Mouse (Mus musculus) liver, adult 2 months (tissue): ENCODE measurements around the gene Arhgef1. TPM values are rescaled to one million over a fixed set of nuclear protein-coding genes. Genes with fewer than 3 reads are reported as not detected.

ENCODE experiments used
- DNase-seq: peaks from one replicate; pipeline ENCODE4 v3.0.0-alpha.2; 2011; ENCODE audit warnings: low read depth, low spot score; ENCODE audit errors: extremely low read depth
- H3K27ac ChIP-seq: fragments of 200-500 bp; replicated peaks from 2 replicates; pipeline ENCODE4 v1.5.1; 2012; ENCODE audit warnings: low read depth, mild to moderate bottlenecking, control low read depth, inconsistent platforms, low read length; ENCODE audit not compliant: insufficient read depth
- H3K27me3 ChIP-seq: fragments of 200-500 bp; 2 replicates; pipeline ENCODE4 v1.6.1; 2012; ENCODE audit warnings: mild to moderate bottlenecking, moderate library complexity, low read length, inconsistent platforms; ENCODE audit not compliant: control insufficient read depth, insufficient read depth
- H3K36me3 ChIP-seq: fragments of 200-500 bp; 2 replicates; pipeline ENCODE4 v1.6.1; 2012; ENCODE audit warnings: low read length, inconsistent platforms; ENCODE audit not compliant: control insufficient read depth, insufficient read depth
- H3K4me1 ChIP-seq: fragments of 200-500 bp; 2 replicates; pipeline ENCODE4 v1.6.1; 2011; ENCODE audit warnings: low read length; ENCODE audit not compliant: control insufficient read depth, insufficient read depth
- H3K4me3 ChIP-seq: fragments of 200-500 bp; 2 replicates; pipeline ENCODE4 v1.5.1; 2011; ENCODE audit warnings: low read depth, mild to moderate bottlenecking, control low read depth, low read length, moderate library complexity; ENCODE audit not compliant: insufficient read depth
- H3K79me2 ChIP-seq: fragments of 200-500 bp; 2 replicates; pipeline ENCODE4 v1.6.1; 2012; ENCODE audit warnings: inconsistent platforms, mild to moderate bottlenecking, low read length, moderate library complexity; ENCODE audit not compliant: control insufficient read depth, insufficient read depth
- H3K9ac ChIP-seq: fragments of 200-500 bp; 2 replicates; pipeline ENCODE4 v1.6.1; 2012; ENCODE audit warnings: low read depth, mild to moderate bottlenecking, control low read depth, inconsistent platforms, low read length
- CTCF ChIP-seq: fragments of 200-500 bp; IDR thresholded peaks from 2 replicates; pipeline ENCODE4 v1.5.1; 2011; ENCODE audit warnings: low read depth, low read length, control low read depth
- POLR2A ChIP-seq: fragments of 200-500 bp; IDR thresholded peaks from 2 replicates; pipeline ENCODE4 v1.6.1; 2011; ENCODE audit warnings: low read length, control low read depth; ENCODE audit not compliant: insufficient read depth; ENCODE audit errors: extremely low read depth
- WGBS: fragments of 180-500 bp; shearing (Covaris S2); methylation state at CpG from one replicate; pipeline ENCODE4 v1.1.7; 2018; 5-methylcytosine and 5-hydroxymethylcytosine counted together
- polyA plus RNA-seq: library from polyadenylated mRNA; depleted of rRNA; stranded (reverse); fragments of >200 nt; gene quantifications from 2 replicates; pipeline ENCODE4 v1.2.3, GENCODE M21; 2012; rRNA removed
- total RNA-seq: library from RNA; depleted of rRNA; stranded (reverse); fragments of >200 nt; gene quantifications from 2 replicates; pipeline ENCODE4 v1.2.3, GENCODE M21; 2014; rRNA removed

Gene Arhgef1
- total and polyA plus RNA-seq, 2 experiments = 8.5 to 62.9 TPM

DNA sequence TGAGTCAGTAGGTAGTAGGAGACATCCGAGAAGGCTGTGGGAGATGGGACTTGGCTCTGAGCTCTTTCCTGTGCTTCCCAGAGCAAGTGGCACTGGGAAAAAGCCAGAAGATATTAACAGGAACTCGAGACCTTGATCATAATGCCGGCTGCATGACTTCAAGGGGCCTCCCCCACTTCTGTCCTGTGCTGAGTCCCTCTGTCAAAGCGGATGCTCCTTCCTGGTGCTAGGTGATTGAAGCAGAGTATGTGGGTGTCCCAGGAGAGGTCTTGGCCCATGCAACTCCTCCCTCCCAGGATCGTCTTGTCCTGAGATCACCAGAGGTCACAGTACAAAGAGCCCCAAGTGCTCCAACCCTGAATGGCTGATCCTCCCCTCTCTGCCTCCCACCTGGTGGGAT is 71.2 kb downstream of the Arhgef1 start:
- Histone ChIP-seq H3K27me3 (no peaks in the 10 kb centered on the region), H3K4me1 (peaks cover 4% of the 10 kb centered on the region; the same call in 1 of the 2 replicates), H3K79me2 (no peaks in the 10 kb centered on the region), H3K4me3 (no peak overlapping the region), H3K36me3 (peaks cover 2% of the 10 kb centered on the region; the same call in 1 of the 2 replicates), H3K9ac (no peak overlapping the region), H3K27ac (no peak overlapping the region)
- 87% methylated on average over 5 of the region's 5 CpGs for WGBS
- DNase-seq = no peak
- TF ChIP-seq POLR2A = no peak
- no peak for TF ChIP-seq CTCF

DNA sequence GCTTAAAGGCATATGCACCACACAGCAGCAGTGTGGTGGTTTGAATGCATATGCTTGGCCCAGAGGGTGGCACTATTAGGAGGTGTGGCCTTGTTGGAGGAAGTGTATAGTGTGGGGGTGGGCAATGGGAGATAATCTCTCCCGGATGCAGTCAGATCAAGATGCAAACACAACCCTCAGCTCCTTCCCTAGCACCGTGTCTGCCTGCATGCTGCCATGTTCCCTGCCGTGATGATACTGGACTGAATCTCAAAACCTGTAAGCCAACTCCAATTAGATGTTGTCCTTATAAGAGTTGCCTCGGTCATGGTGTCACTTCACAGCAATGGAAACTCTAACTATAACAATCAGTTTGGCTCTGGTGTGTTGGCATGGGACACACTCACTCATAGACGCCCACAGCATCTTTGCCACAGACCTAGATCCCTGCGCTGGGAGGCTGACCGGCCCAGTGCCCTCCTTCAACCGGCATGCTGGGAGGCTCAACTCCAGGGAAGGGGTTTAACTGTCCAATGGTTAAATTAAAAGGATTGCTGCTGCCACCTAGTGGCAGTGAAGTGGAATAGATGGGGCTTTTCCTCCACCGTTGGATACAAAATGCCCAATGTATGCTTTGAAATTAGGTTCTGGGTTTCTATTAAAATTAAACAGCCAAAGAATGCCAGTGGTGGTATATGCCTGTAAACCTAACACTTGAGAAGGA is 72.3 kb downstream of the Arhgef1 start:
- H3K4me3 ChIP-seq = no peak overlapping the region
- DNase-seq = peak; percentile 26
- no peak for TF ChIP-seq POLR2A
- TF ChIP-seq CTCF = peak; percentile 55
- no peak overlapping the region for H3K9ac ChIP-seq
- no peaks in the 10 kb centered on the region; the same call in 1 of the 2 replicates for H3K36me3 ChIP-seq
- H3K79me2 ChIP-seq = no peaks in the 10 kb centered on the region
- H3K27me3 ChIP-seq = no peaks in the 10 kb centered on the region
- peaks cover 4% of the 10 kb centered on the region; the same call in 1 of the 2 replicates for H3K4me1 ChIP-seq
- 32% methylated on average over 9 of the region's 9 CpGs for WGBS
- no peak overlapping the region for H3K27ac ChIP-seq

Other genes with a start within 250 kb of the Arhgef1 start
- gene Tex101, start 226.2 kb upstream of the Arhgef1 start, total RNA-seq = not detected in 2 replicates
- not detected in 2 replicates for gene Tex101, start 226.2 kb upstream of the Arhgef1 start, polyA plus RNA-seq
- not detected in 2 replicates for gene BC049730, start 193.7 kb upstream of the Arhgef1 start, total RNA-seq
- not detected in 2 replicates for gene BC049730, start 193.7 kb upstream of the Arhgef1 start, polyA plus RNA-seq
- gene Gm4763, start 176.0 kb upstream of the Arhgef1 start, total RNA-seq = not detected in 2 replicates
- not detected in 2 replicates for gene Gm4763, start 176.0 kb upstream of the Arhgef1 start, polyA plus RNA-seq
- not detected in 2 replicates for gene Cd177, start 142.6 kb upstream of the Arhgef1 start, total RNA-seq
- gene Cd177, start 142.6 kb upstream of the Arhgef1 start, polyA plus RNA-seq = 0.06 and 0.09 TPM in 2 replicates
- gene Ceacam10, start 125.7 kb upstream of the Arhgef1 start, total RNA-seq = not detected in 2 replicates
- gene Ceacam10, start 125.7 kb upstream of the Arhgef1 start, polyA plus RNA-seq = not detected in 2 replicates
- not detected in 2 replicates for gene Gm9844, start 40.7 kb upstream of the Arhgef1 start, total RNA-seq
- not detected in 2 replicates for gene Gm9844, start 40.7 kb upstream of the Arhgef1 start, polyA plus RNA-seq
- gene Lypd4, start 33.0 kb upstream of the Arhgef1 start, total RNA-seq = not detected in 2 replicates
- gene Lypd4, start 33.0 kb upstream of the Arhgef1 start, polyA plus RNA-seq = not detected in 2 replicates
- not detected in 2 replicates for gene Dmrtc2, start 32.9 kb upstream of the Arhgef1 start, total RNA-seq
- gene Dmrtc2, start 32.9 kb upstream of the Arhgef1 start, polyA plus RNA-seq = not detected in 2 replicates
- 205 and 255 TPM in 2 replicates for gene Rps19, start 18.5 kb upstream of the Arhgef1 start, total RNA-seq
- 191 and 262 TPM in 2 replicates for gene Rps19, start 18.5 kb upstream of the Arhgef1 start, polyA plus RNA-seq
- gene Cd79a, start 5.5 kb upstream of the Arhgef1 start, total RNA-seq = 0.18 and 0.60 TPM in 2 replicates
- gene Cd79a, start 5.5 kb upstream of the Arhgef1 start, polyA plus RNA-seq = 2.0 and 5.7 TPM in 2 replicates
- not detected in 2 replicates for gene Gm4881, start 41.6 kb downstream of the Arhgef1 start, total RNA-seq
- not detected in 2 replicates for gene Gm4881, start 41.6 kb downstream of the Arhgef1 start, polyA plus RNA-seq
- 130 and 148 TPM in 2 replicates for gene Rabac1, start 69.8 kb downstream of the Arhgef1 start, total RNA-seq
- gene Rabac1, start 69.8 kb downstream of the Arhgef1 start, polyA plus RNA-seq = 230 and 233 TPM in 2 replicates
- gene Atp1a3, start 103.0 kb downstream of the Arhgef1 start, total RNA-seq = 0.28 and 0.40 TPM in 2 replicates
- 0.06 and 0.37 TPM in 2 replicates for gene Atp1a3, start 103.0 kb downstream of the Arhgef1 start, polyA plus RNA-seq
- 2.3 and 2.4 TPM in 2 replicates for gene Grik5, start 169.4 kb downstream of the Arhgef1 start, total RNA-seq
- gene Grik5, start 169.4 kb downstream of the Arhgef1 start, polyA plus RNA-seq = 10.2 and 14.0 TPM in 2 replicates
- 2.3 and 3.1 TPM in 2 replicates for gene Zfp574, start 169.7 kb downstream of the Arhgef1 start, total RNA-seq
- gene Zfp574, start 169.7 kb downstream of the Arhgef1 start, polyA plus RNA-seq = 16.7 and 17.2 TPM in 2 replicates